Mouse (Mus musculus) kidney, embryonic 16.5 days (tissue): Measurements from ENCODE around the gene Ccdc154. TPM values are rescaled to one million over a fixed set of nuclear protein-coding genes. Genes with fewer than 3 reads are reported as not detected.

Experiments
- ATAC-seq: fragments of 200-750 bp; cut with Nextera tagmentation; 2 replicates; pipeline ENCODE4 v1.8.0; 2017; ENCODE audit warnings: moderate TSS enrichment; ENCODE audit not compliant: low FRiP score, low TSS enrichment
- H3K27ac ChIP-seq: fragments of 300-500 bp; sonication (generic); 2 replicates; pipeline ENCODE4 v1.5.1; 2014; ENCODE audit warnings: low read length
- H3K27me3 ChIP-seq: fragments of 300-500 bp; sonication (generic); 2 replicates; pipeline ENCODE4 v1.6.1; 2014; ENCODE audit warnings: low read length, control low read depth, mixed read lengths; ENCODE audit not compliant: insufficient read depth
- H3K36me3 ChIP-seq: fragments of 300-500 bp; sonication (generic); 2 replicates; pipeline ENCODE4 v1.6.1; 2014; ENCODE audit warnings: low read length, control low read depth, mixed read lengths; ENCODE audit not compliant: insufficient read depth
- H3K4me1 ChIP-seq: fragments of 300-500 bp; sonication (generic); 2 replicates; pipeline ENCODE4 v1.6.1; 2014; ENCODE audit warnings: low read length, control low read depth, mixed read lengths; ENCODE audit not compliant: insufficient read depth
- H3K4me2 ChIP-seq: fragments of 300-500 bp; sonication (generic); replicated peaks from 2 replicates; pipeline ENCODE4 v1.6.1; 2014; ENCODE audit warnings: low read depth, low read length
- H3K4me3 ChIP-seq: fragments of 300-500 bp; sonication (generic); 2 replicates; pipeline ENCODE4 v1.5.1; 2014; ENCODE audit warnings: mild to moderate bottlenecking, low read length
- H3K9ac ChIP-seq: fragments of 300-500 bp; sonication (generic); replicated peaks from 2 replicates; pipeline ENCODE4 v1.6.1; 2014; ENCODE audit warnings: low read length
- H3K9me3 ChIP-seq: fragments of 300-500 bp; sonication (generic); 2 replicates; pipeline ENCODE4 v1.6.1; 2016; ENCODE audit warnings: low read length, control low read depth
- WGBS: fragments of 180-500 bp; shearing (Covaris S2); extraction: QIAGEN DNeasy Blood & Tissue Kit; methylation state at CpG from one replicate; pipeline ENCODE4 v1.1.7; 2014; 5-methylcytosine and 5-hydroxymethylcytosine counted together
- polyA plus RNA-seq: library from polyadenylated mRNA; unstranded; fragments of >200 nt; fragmentation: Nextera tagmentation; extraction: Ambion mirVana; gene quantifications from 2 replicates; pipeline ENCODE4 v1.2.1, GENCODE M21; 2015

Gene Ccdc154
- polyA plus RNA-seq, 1 experiment from 2014 or later = not detected

DNA sequence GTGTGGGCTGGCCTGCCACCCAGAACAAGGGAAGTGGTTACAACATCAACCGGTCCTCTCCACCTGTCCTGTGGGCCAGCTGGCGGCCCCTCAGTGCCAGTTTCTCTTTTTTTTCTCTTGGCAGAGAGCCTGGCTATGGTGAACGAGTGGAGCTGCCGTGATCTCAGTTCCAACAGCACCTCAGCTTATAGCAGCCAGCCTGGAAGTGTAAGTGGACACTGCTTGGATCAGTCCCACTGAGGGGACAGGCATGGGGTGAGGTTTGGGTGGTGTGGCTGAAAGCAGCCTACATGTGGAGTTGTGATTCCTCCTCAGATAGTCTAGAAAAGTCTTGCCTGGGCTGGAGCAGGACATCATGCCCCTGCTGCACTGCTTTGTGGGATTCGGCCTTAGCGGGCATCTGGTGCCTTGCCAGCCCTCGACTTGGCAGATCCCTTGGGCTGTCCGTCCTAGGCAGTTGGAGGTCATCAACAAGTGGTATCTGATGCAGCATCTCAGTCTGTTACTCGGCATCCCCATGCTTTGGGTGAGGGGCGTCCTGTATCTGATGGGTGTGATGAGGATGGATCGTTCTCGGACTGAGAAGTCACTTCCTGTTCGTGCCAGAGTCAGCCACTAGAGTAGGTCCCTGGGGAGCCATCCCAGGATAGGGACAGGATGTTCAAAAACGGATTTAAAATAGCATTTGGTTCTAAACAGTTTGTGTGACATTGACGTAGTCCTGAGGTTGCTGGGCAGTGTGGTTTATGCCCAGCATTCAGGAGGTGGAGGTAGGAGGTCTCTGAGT is 48.6 kb downstream of the Ccdc154 start:
- Histone ChIP-seq H3K4me2 (no peak overlapping the region), H3K36me3 (peaks cover 78% of the 10 kb centered on the region), H3K4me1 (no peaks in the 10 kb centered on the region), H3K9me3 (no peaks in the 10 kb centered on the region), H3K27me3 (no peaks in the 10 kb centered on the region), H3K4me3 (no peak overlapping the region), H3K27ac (no peak overlapping the region), H3K9ac (no peak overlapping the region; the same call in 1 of the 2 replicates)
- 79% methylated on average over 15 of the region's 15 CpGs for WGBS
- ATAC-seq = no peak

DNA sequence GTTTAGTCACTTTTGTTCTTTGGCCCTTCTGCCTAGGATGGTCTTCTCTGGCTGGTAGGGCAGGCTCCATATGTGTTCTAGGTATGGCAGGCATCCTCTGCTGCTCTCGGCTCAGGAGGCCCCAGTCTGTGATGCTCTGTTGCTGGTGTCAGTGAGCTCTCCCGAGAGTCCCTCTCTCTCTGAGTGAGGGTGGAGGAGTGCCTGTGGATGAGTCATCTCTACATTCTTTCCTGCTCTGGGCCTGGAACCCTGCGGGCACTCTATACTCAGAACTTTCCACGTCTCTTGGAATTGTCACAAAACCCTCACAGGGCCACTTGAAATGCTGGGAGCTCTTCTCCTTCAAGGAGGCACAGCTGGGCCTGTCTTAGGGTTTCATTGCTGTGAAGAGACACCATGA is 49.4 kb downstream of the Ccdc154 start:
- Histone ChIP-seq H3K27me3 (no peaks in the 10 kb centered on the region), H3K9ac (no peak overlapping the region), H3K4me3 (no peak overlapping the region), H3K36me3 (peaks cover 73% of the 10 kb centered on the region), H3K9me3 (no peaks in the 10 kb centered on the region), H3K4me2 (no peak overlapping the region), H3K4me1 (no peaks in the 10 kb centered on the region), H3K27ac (no peak overlapping the region)
- WGBS = 88% methylated on average over 4 of the region's 4 CpGs
- ATAC-seq = no peak

DNA sequence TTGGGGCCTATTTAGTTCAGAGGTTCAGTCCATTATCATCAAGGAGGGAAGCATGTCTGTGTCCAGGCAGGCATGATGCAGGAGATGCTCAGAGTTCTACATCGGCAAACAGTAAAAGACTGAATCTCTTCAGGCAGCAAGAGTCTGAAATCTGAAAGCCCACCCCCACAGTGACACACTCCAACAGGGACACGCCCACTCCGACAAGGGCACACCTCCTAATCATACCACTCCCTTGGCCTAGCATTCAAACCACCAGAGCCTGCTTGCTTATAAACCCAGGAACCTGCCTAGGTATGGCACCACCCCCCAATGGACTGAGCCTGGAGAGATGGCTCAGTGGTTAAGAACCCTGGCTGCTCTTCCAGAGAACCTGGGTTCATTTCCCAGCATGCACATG is 53.2 kb downstream of the Ccdc154 start:
- Histone ChIP-seq H3K4me1 (no peaks in the 10 kb centered on the region), H3K27me3 (no peaks in the 10 kb centered on the region), H3K27ac (no peak overlapping the region), H3K9me3 (no peaks in the 10 kb centered on the region), H3K4me3 (no peak overlapping the region), H3K9ac (no peak overlapping the region), H3K36me3 (peaks cover 49% of the 10 kb centered on the region), H3K4me2 (no peak overlapping the region)
- ATAC-seq = no peak
- 82% methylated on average over 3 of the region's 3 CpGs for WGBS

DNA sequence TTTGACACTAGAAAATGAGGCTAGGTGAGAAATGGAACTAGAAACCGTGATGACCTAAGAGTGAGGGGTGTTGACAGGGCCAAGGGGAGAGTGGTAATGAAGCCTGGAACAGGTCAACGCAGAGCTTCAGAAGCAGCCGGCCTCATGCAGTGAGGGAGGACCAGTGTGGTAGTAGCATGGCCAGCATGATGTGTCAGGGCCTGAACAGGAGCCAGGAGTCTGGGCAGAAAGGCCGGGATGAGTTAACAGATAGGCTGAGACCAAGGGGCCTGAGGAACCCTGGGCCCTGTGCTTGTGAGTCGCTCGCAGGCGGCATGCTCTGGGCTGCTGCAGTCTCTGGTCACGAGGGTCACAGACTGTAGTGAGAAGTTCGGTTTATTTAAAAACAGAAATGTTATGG is 56.7 kb downstream of the Ccdc154 start:
- H3K4me3 ChIP-seq = no peak overlapping the region
- H3K36me3 ChIP-seq = peaks cover 23% of the 10 kb centered on the region
- no peak overlapping the region for H3K4me2 ChIP-seq
- H3K27me3 ChIP-seq = no peaks in the 10 kb centered on the region
- 92% methylated on average over 9 of the region's 9 CpGs for WGBS
- no peak for ATAC-seq
- H3K9ac ChIP-seq = no peak overlapping the region
- H3K9me3 ChIP-seq = no peaks in the 10 kb centered on the region
- no peak overlapping the region for H3K27ac ChIP-seq
- H3K4me1 ChIP-seq = peaks cover 9% of the 10 kb centered on the region

DNA sequence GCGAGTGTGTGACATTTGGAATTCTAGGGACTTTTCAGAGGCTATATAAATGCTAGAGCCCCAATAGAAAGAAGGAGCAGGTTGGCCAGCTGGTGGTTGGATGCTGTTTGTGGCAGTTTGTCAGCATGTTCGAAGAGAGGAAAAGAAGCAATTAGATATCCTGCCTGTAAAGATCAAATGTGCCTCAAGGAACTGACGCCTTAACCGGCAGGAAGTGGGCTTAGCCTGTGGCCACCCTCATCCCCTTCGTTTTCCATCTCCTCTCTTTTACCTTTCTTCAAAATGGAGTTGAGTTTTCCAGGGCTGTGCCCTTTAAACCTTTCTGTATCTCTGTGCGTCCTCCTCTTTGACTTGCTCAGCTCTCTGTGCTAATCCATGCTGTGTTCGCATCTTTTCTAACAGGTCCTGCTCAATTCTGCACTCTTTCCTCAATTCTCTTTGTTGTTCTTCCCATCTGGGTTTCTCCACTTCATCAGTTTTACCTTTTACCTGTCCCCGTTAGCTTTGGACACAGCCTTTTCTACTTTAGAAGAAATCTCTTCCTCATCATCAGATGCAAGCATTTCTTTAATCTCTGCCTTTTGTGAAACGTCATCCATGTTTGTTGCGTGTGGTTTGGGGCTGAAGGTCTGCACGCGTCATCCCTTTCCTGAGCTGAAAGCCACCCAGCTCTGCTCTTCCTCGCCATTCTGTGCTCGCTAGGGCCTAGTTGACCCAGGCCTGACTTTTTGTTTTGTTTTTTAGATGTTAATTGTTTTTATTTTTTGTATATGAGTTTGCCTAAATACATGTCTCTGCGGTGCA is 57.4 kb downstream of the Ccdc154 start:
- no peak overlapping the region for H3K27ac ChIP-seq
- no peak for ATAC-seq
- H3K36me3 ChIP-seq = peaks cover 16% of the 10 kb centered on the region
- WGBS = 93% methylated on average over 15 of the region's 15 CpGs
- H3K9me3 ChIP-seq = no peaks in the 10 kb centered on the region
- peaks cover 9% of the 10 kb centered on the region for H3K4me1 ChIP-seq
- H3K27me3 ChIP-seq = no peaks in the 10 kb centered on the region
- H3K4me3 ChIP-seq = no peak overlapping the region
- H3K4me2 ChIP-seq = no peak overlapping the region
- no peak overlapping the region for H3K9ac ChIP-seq

DNA sequence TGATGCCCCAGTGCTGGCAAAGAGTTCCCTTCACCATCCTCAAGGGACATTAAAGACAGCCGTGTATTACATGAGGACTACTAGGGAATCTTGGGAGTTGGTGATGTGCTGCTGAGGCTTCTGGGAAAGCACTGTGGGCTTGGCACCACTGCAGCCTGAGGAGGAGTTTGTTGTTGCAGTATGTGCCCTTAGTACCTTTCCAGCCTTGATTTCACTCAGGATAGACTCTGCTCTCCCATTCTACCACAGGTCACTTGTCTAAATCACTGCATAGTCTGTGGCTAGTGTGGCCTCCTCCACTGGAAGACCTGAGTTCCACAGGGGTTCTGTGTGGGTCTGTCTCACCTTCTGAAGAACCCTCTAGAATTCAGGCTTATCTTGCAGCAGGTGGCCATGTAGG is 58.5 kb downstream of the Ccdc154 start:
- H3K27me3 ChIP-seq = no peaks in the 10 kb centered on the region
- no peak overlapping the region for H3K27ac ChIP-seq
- no peak for ATAC-seq
- H3K4me2 ChIP-seq = no peak overlapping the region
- H3K4me3 ChIP-seq = no peak overlapping the region
- H3K9ac ChIP-seq = no peak overlapping the region
- H3K36me3 ChIP-seq = peaks cover 11% of the 10 kb centered on the region; the same call in 1 of the 2 replicates
- 91% methylated on average over 1 of the region's 1 CpGs for WGBS
- H3K4me1 ChIP-seq = peaks cover 9% of the 10 kb centered on the region
- H3K9me3 ChIP-seq = no peaks in the 10 kb centered on the region

Other genes starting within 250 kb of the Ccdc154 start
- 30.1 and 33.6 TPM in 2 replicates for gene Mapk8ip3, start 225.5 kb upstream of the Ccdc154 start, polyA plus RNA-seq
- gene Jpt2, start 201.8 kb upstream of the Ccdc154 start, polyA plus RNA-seq = 197 and 218 TPM in 2 replicates
- 5.4 and 6.6 TPM in 2 replicates for gene Cramp1l, start 146.7 kb upstream of the Ccdc154 start, polyA plus RNA-seq
- 24.9 and 25.5 TPM in 2 replicates for gene Ift140, start 146.4 kb upstream of the Ccdc154 start, polyA plus RNA-seq
- gene Tmem204, start 78.9 kb upstream of the Ccdc154 start, polyA plus RNA-seq = 34.4 and 44.7 TPM in 2 replicates
- gene Telo2, start 46.5 kb upstream of the Ccdc154 start, polyA plus RNA-seq = 49.5 and 53.4 TPM in 2 replicates
- not detected in 2 replicates for gene Ptx4, start 41.7 kb upstream of the Ccdc154 start, polyA plus RNA-seq
- gene Clcn7, start 29.1 kb upstream of the Ccdc154 start, polyA plus RNA-seq = 23.2 and 26.8 TPM in 2 replicates
- not detected in 2 replicates for gene Gm38655, start 13.0 kb downstream of the Ccdc154 start, polyA plus RNA-seq
- gene BC003965, start 22.1 kb downstream of the Ccdc154 start, polyA plus RNA-seq = 34.4 and 35.6 TPM in 2 replicates
- gene Unkl, start 25.9 kb downstream of the Ccdc154 start, polyA plus RNA-seq = 10.4 and 10.9 TPM in 2 replicates
- 51.2 and 56.6 TPM in 2 replicates for gene Gnptg, start 77.7 kb downstream of the Ccdc154 start, polyA plus RNA-seq
- gene Tsr3, start 77.7 kb downstream of the Ccdc154 start, polyA plus RNA-seq = 49.7 and 51.6 TPM in 2 replicates
- 2.0 and 2.3 TPM in 2 replicates for gene Baiap3, start 93.9 kb downstream of the Ccdc154 start, polyA plus RNA-seq
- 611 and 640 TPM in 2 replicates for gene Ube2i, start 112.2 kb downstream of the Ccdc154 start, polyA plus RNA-seq
- 0.30 TPM in 1 of 2 replicates, not detected in the other for gene Prss34, start 135.9 kb downstream of the Ccdc154 start, polyA plus RNA-seq
- not detected in 2 replicates for gene Prss28, start 146.2 kb downstream of the Ccdc154 start, polyA plus RNA-seq
- not detected in 2 replicates for gene Prss29, start 156.2 kb downstream of the Ccdc154 start, polyA plus RNA-seq
- gene Tpsab1, start 183.1 kb downstream of the Ccdc154 start, polyA plus RNA-seq = 0.36 and 0.49 TPM in 2 replicates
- 2.0 and 2.2 TPM in 2 replicates for gene Tpsb2, start 203.8 kb downstream of the Ccdc154 start, polyA plus RNA-seq
- gene Tpsg1, start 206.8 kb downstream of the Ccdc154 start, polyA plus RNA-seq = 0.25 TPM in 1 of 2 replicates, not detected in the other